Mouse (Mus musculus) limb, embryonic 12.5 days (tissue): ENCODE measurements at regions not wholly inside any gene's neighbourhood (a gene's known extent, or its start where the extent isn't known, plus 50 kb on each side); places are given as distances from the start of the nearest gene placed in this dataset.

Experiments used
- ATAC-seq: fragments of 200-750 bp; cut with Nextera tagmentation; 2 replicates; pipeline ENCODE4 v1.8.0; 2017; ENCODE audit warnings: low read depth, moderate TSS enrichment; ENCODE audit not compliant: insufficient number of reproducible peaks, insufficient read depth, low FRiP score, low TSS enrichment
- H3K27ac ChIP-seq: fragments of 300-500 bp; sonication (generic); 2 replicates; pipeline ENCODE4 v1.5.1; 2016; ENCODE audit warnings: mild to moderate bottlenecking, moderate library complexity
- H3K27me3 ChIP-seq: fragments of 300-500 bp; sonication (generic); 2 replicates; pipeline ENCODE4 v1.6.1; 2016; ENCODE audit warnings: mild to moderate bottlenecking, moderate library complexity
- H3K36me3 ChIP-seq: fragments of 300-500 bp; sonication (generic); 2 replicates; pipeline ENCODE4 v1.6.1; 2016; ENCODE audit warnings: mild to moderate bottlenecking, moderate library complexity
- H3K4me1 ChIP-seq: fragments of 300-500 bp; sonication (generic); replicated peaks from 2 replicates; pipeline ENCODE4 v1.6.1; 2016
- H3K4me2 ChIP-seq: fragments of 300-500 bp; sonication (generic); 2 replicates; pipeline ENCODE4 v1.6.1; 2016; ENCODE audit warnings: mild to moderate bottlenecking, moderate library complexity
- H3K4me3 ChIP-seq: fragments of 300-500 bp; sonication (generic); replicated peaks from 2 replicates; pipeline ENCODE4 v1.5.1; 2016; ENCODE audit warnings: mild to moderate bottlenecking
- H3K9ac ChIP-seq: fragments of 300-500 bp; sonication (generic); replicated peaks from 2 replicates; pipeline ENCODE4 v1.6.1; 2016; ENCODE audit warnings: mild to moderate bottlenecking, moderate library complexity
- H3K9me3 ChIP-seq: fragments of 300-500 bp; sonication (generic); 2 replicates; pipeline ENCODE4 v1.6.1; 2016; ENCODE audit warnings: mild to moderate bottlenecking, moderate library complexity
- WGBS: fragments of 180-500 bp; shearing (Covaris S2); methylation state at CpG from one replicate; pipeline ENCODE4 v1.1.7; 2016; 5-methylcytosine and 5-hydroxymethylcytosine counted together

- H3K27ac ChIP-seq: no peak overlapping the region
- no peak for ATAC-seq
- no peaks in the 10 kb centered on the region for H3K9me3 ChIP-seq
- H3K9ac ChIP-seq: no peak overlapping the region
- H3K4me2 ChIP-seq: no peak overlapping the region
- H3K27me3 ChIP-seq: no peaks in the 10 kb centered on the region
- H3K4me1 ChIP-seq: peaks cover 7% of the 10 kb centered on the region
- WGBS: 25% methylated on average over 8 of the region's 8 CpGs
- no peak overlapping the region for H3K4me3 ChIP-seq
- no peaks in the 10 kb centered on the region for H3K36me3 ChIP-seq
These were observed 100.2 kb upstream of the Cxcr4 start for GRCm38 (mm10) chr1:128692313-128692712.

GRCm38 (mm10) chr1:128687236-128687927, 95.3 kb upstream of the Cxcr4 start:
- no peak for ATAC-seq

GRCm38 (mm10) chr1:128685467-128686137, 93.5 kb upstream of the Cxcr4 start:
- 67% methylated on average over 8 of the region's 8 CpGs for WGBS
- H3K4me1 ChIP-seq: peaks cover 9% of the 10 kb centered on the region

More at GRCm38 (mm10) chr1:128687236-128687927, 95.3 kb upstream of the Cxcr4 start:
- Histone ChIP-seq H3K4me1 (peaks cover 11% of the 10 kb centered on the region), H3K9ac (no peak overlapping the region), H3K36me3 (no peaks in the 10 kb centered on the region), H3K27ac (no peak overlapping the region), H3K4me3 (no peak overlapping the region), H3K9me3 (no peaks in the 10 kb centered on the region), H3K27me3 (0 out of 2 replicates have a peak, but pooled peaks cover 3% of the 10 kb centered on the region), H3K4me2 (no peak overlapping the region)
- 21% methylated on average over 9 of the region's 9 CpGs for WGBS

GRCm38 (mm10) chr1:128682942-128683341, 90.8 kb upstream of the Cxcr4 start:
- no peak for ATAC-seq
- H3K4me3 ChIP-seq: no peak overlapping the region
- no peaks in the 10 kb centered on the region for H3K9me3 ChIP-seq
- H3K4me2 ChIP-seq: no peak overlapping the region
- H3K36me3 ChIP-seq: no peaks in the 10 kb centered on the region
- H3K4me1 ChIP-seq: peaks cover 11% of the 10 kb centered on the region
- WGBS: 75% methylated on average over 8 of the region's 8 CpGs
- H3K27ac ChIP-seq: no peak overlapping the region
- no peak overlapping the region for H3K9ac ChIP-seq
- H3K27me3 ChIP-seq: 0 out of 2 replicates have a peak, but pooled peaks cover 3% of the 10 kb centered on the region

More at GRCm38 (mm10) chr1:128685467-128686137, 93.5 kb upstream of the Cxcr4 start:
- no peak overlapping the region for H3K4me2 ChIP-seq
- no peak overlapping the region for H3K27ac ChIP-seq
- H3K36me3 ChIP-seq: no peaks in the 10 kb centered on the region
- H3K9me3 ChIP-seq: no peaks in the 10 kb centered on the region
- no peak overlapping the region for H3K4me3 ChIP-seq
- no peak overlapping the region for H3K9ac ChIP-seq
- H3K27me3 ChIP-seq: 0 out of 2 replicates have a peak, but pooled peaks cover 3% of the 10 kb centered on the region
- no peak for ATAC-seq

- WGBS: 89% methylated on average over 4 of the region's 4 CpGs
- Histone ChIP-seq H3K9me3 (no peaks in the 10 kb centered on the region), H3K4me1 (peaks cover 3% of the 10 kb centered on the region; the same call in 1 of the 2 replicates)
These were observed 89.2 kb upstream of the Cxcr4 start for GRCm38 (mm10) chr1:128681261-128681660.

GRCm38 (mm10) chr1:128680538-128680937, 88.4 kb upstream of the Cxcr4 start:
- Histone ChIP-seq H3K27me3 (no peaks in the 10 kb centered on the region), H3K4me3 (no peak overlapping the region), H3K9ac (no peak overlapping the region), H3K4me1 (peaks cover 3% of the 10 kb centered on the region; the same call in 1 of the 2 replicates), H3K9me3 (no peaks in the 10 kb centered on the region), H3K36me3 (no peaks in the 10 kb centered on the region), H3K27ac (no peak overlapping the region), H3K4me2 (no peak overlapping the region)
- WGBS: 36% methylated on average over 3 of the region's 3 CpGs
- ATAC-seq: no peak

More at GRCm38 (mm10) chr1:128681261-128681660, 89.2 kb upstream of the Cxcr4 start:
- no peaks in the 10 kb centered on the region for H3K36me3 ChIP-seq
- H3K27ac ChIP-seq: no peak overlapping the region
- H3K27me3 ChIP-seq: 0 out of 2 replicates have a peak, but pooled peaks cover 3% of the 10 kb centered on the region
- no peak overlapping the region for H3K9ac ChIP-seq
- no peak overlapping the region for H3K4me2 ChIP-seq
- no peak overlapping the region for H3K4me3 ChIP-seq
- no peak for ATAC-seq

GRCm38 (mm10) chr1:128680012-128680411, 87.9 kb upstream of the Cxcr4 start:
- H3K4me1 ChIP-seq: peaks cover 3% of the 10 kb centered on the region; the same call in 1 of the 2 replicates
- H3K36me3 ChIP-seq: no peaks in the 10 kb centered on the region
- H3K4me2 ChIP-seq: no peak overlapping the region
- H3K9ac ChIP-seq: no peak overlapping the region
- H3K9me3 ChIP-seq: no peaks in the 10 kb centered on the region
- H3K4me3 ChIP-seq: no peak overlapping the region
- no peaks in the 10 kb centered on the region for H3K27me3 ChIP-seq
- H3K27ac ChIP-seq: no peak overlapping the region
- no peak for ATAC-seq
- WGBS: 85% methylated on average over 5 of the region's 5 CpGs

GRCm38 (mm10) chr1:128679005-128679980, 87.2 kb upstream of the Cxcr4 start:
- Histone ChIP-seq H3K9ac (no peak overlapping the region), H3K9me3 (no peaks in the 10 kb centered on the region), H3K36me3 (no peaks in the 10 kb centered on the region), H3K4me3 (no peak overlapping the region), H3K27me3 (no peaks in the 10 kb centered on the region), H3K27ac (no peak overlapping the region), H3K4me2 (no peak overlapping the region), H3K4me1 (peaks cover 3% of the 10 kb centered on the region; the same call in 1 of the 2 replicates)
- WGBS: 68% methylated on average over 18 of the region's 18 CpGs
- no peak for ATAC-seq

GRCm38 (mm10) chr1:128675538-128675937, 83.4 kb upstream of the Cxcr4 start:
- Histone ChIP-seq H3K4me1 (peaks cover 1% of the 10 kb centered on the region), H3K36me3 (no peaks in the 10 kb centered on the region), H3K9me3 (peaks cover 6% of the 10 kb centered on the region; the same call in 1 of the 2 replicates), H3K4me3 (no peak overlapping the region), H3K27me3 (no peaks in the 10 kb centered on the region), H3K9ac (no peak overlapping the region), H3K27ac (no peak overlapping the region), H3K4me2 (no peak overlapping the region)
- ATAC-seq: no peak
- 85% methylated on average over 5 of the region's 5 CpGs for WGBS

GRCm38 (mm10) chr1:128672306-128672705, 80.2 kb upstream of the Cxcr4 start:
- Histone ChIP-seq H3K4me1 (no peaks in the 10 kb centered on the region; the same call in 1 of the 2 replicates), H3K36me3 (no peaks in the 10 kb centered on the region), H3K27ac (no peak overlapping the region), H3K4me3 (no peak overlapping the region), H3K9me3 (peaks cover 6% of the 10 kb centered on the region; the same call in 1 of the 2 replicates), H3K9ac (no peak overlapping the region), H3K4me2 (no peak overlapping the region), H3K27me3 (no peaks in the 10 kb centered on the region)
- no peak for ATAC-seq
- WGBS: 97% methylated on average over 3 of the region's 3 CpGs
